Mouse (Mus musculus): ENCODE data around the gene Soga1. TPM values are rescaled to one million over a fixed set of nuclear protein-coding genes. Genes with fewer than 3 reads are reported as not detected.

Gene Soga1
- polyA plus RNA-seq, 1 experiment from 2014 or later = 3.4 TPM

- H3K9me3 ChIP-seq (replicated peaks) = no peaks in the 10 kb centered on the region
- H3K36me3 ChIP-seq = peaks cover 36% of the 10 kb centered on the region
- no peak for ATAC-seq
These were observed 32.1 kb downstream of the Soga1 start for GRCm38 (mm10) chr2:157046956-157047355.

DNA sequence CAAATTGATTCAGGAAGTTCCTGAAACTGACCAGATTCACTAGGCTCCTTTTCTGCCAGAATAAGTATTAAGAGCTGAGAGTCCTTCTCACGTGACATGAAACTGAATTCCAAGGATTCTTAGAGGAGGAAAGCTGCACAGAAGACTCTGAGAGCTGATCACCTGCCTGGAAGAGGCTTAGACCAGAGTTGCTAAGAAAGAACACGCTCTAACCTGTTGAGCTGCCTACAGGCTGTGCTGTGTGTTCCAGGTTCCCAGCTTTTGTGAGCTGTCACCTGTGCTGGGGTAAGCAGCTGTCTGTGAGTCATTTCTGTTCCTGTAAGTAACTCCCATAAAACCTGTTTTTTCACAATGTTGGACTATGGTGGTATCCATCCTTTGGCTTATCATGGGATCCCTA is 33.1 kb downstream of the Soga1 start:
- H3K36me3 ChIP-seq = peaks cover 35% of the 10 kb centered on the region

More at GRCm38 (mm10) chr2:157046956-157047355, 32.1 kb downstream of the Soga1 start:
- 60% methylated on average over 5 of the region's 5 CpGs for WGBS (ENCODE audit: insufficient replicate concordance)
- Histone ChIP-seq H3K27me3 (replicated peaks) (no peaks in the 10 kb centered on the region), H3K4me3 (no peak overlapping the region), H3K4me1 (no peaks in the 10 kb centered on the region), H3K9ac (no peak overlapping the region), H3K4me2 (no peak overlapping the region), H3K27ac (no peak overlapping the region)

DNA sequence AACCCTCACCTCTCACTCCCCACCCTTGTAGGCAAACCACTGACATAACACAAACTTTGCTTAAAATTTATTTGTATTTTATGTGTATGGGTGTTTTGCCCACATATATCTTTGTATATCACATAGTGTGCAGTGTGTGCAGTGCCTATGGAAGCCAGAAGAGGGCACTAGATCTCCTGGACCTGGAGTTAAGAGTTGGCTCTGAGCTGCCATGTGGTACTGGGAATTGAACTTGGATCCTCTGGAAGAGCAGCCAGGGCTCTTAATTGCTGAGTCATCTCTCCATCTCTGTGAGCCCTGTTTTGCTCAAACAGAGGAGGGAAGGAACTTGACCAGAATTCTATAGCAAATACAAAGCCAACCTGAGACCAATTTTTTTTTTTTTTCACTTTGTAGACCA is 35.1 kb downstream of the Soga1 start:
- Histone ChIP-seq H3K36me3 (peaks cover 54% of the 10 kb centered on the region), H3K4me2 (no peak overlapping the region), H3K4me1 (no peaks in the 10 kb centered on the region), H3K27ac (no peak overlapping the region), H3K4me3 (no peak overlapping the region), H3K9ac (no peak overlapping the region), H3K9me3 (replicated peaks) (no peaks in the 10 kb centered on the region), H3K27me3 (replicated peaks) (no peaks in the 10 kb centered on the region)
- ATAC-seq = no peak

More for the DNA sequence above, 33.1 kb downstream of the Soga1 start:
- H3K9ac ChIP-seq = no peak overlapping the region
- ATAC-seq = no peak
- H3K4me1 ChIP-seq = no peaks in the 10 kb centered on the region
- no peaks in the 10 kb centered on the region for H3K27me3 ChIP-seq (replicated peaks)
- no peaks in the 10 kb centered on the region for H3K9me3 ChIP-seq (replicated peaks)
- 77% methylated on average over 2 of the region's 2 CpGs for WGBS (ENCODE audit: insufficient replicate concordance)
- no peak overlapping the region for H3K4me3 ChIP-seq
- H3K4me2 ChIP-seq = no peak overlapping the region
- H3K27ac ChIP-seq = no peak overlapping the region

DNA sequence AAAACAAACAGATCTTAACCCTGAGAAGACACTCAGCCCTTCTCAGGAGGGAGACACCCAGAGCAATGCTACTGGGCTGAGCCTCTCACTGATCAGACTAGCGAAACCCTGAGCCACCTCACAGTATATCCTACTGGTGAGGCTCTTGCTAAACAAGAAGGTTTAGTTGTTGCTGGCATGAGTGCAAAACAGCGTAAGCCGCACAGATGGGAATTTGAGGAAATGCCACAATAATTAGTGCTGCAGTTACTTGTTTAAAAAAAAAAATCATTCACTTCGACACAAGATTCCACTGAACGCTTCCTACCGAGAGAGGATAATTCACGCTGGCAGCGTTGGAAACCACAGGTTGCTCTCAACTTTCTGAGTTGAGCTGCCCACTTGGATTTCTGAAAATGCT is 35.5 kb downstream of the Soga1 start:
- Histone ChIP-seq H3K27ac (no peak overlapping the region), H3K27me3 (replicated peaks) (no peaks in the 10 kb centered on the region), H3K36me3 (peaks cover 50% of the 10 kb centered on the region), H3K9me3 (replicated peaks) (no peaks in the 10 kb centered on the region), H3K4me2 (no peak overlapping the region), H3K4me3 (no peak overlapping the region), H3K9ac (no peak overlapping the region), H3K4me1 (no peaks in the 10 kb centered on the region)
- WGBS (ENCODE audit: insufficient replicate concordance) = 86% methylated on average over 8 of the region's 8 CpGs
- no peak for ATAC-seq

DNA sequence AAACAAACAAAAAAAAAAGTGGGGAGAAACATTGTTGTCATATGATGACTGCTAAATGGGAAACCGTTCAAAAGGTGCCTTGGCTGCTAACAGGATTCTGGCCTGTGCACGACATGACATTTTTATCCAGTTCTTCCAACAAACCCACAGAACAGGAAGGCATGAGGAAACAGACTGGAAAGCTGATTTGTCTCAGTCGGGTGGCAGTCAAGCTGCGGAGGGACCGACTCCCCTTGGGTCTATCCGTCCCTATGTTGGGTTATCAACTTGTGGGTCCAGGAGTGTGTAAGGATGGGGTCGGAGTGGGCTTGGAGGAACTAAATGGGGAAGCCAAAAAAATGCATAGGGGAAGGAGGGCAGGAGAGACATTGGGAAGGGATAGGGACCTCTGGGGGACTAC is 37.6 kb downstream of the Soga1 start:
- no peak overlapping the region for H3K27ac ChIP-seq
- no peaks in the 10 kb centered on the region for H3K9me3 ChIP-seq (replicated peaks)
- H3K4me3 ChIP-seq = no peak overlapping the region
- ATAC-seq = no peak
- 34% methylated on average over 7 of the region's 7 CpGs for WGBS (ENCODE audit: insufficient replicate concordance)
- no peak overlapping the region for H3K4me2 ChIP-seq
- H3K4me1 ChIP-seq = no peaks in the 10 kb centered on the region
- H3K27me3 ChIP-seq (replicated peaks) = no peaks in the 10 kb centered on the region
- H3K9ac ChIP-seq = no peak overlapping the region
- peaks cover 55% of the 10 kb centered on the region for H3K36me3 ChIP-seq

GRCm38 (mm10) chr2:157040649-157041046 is 38.4 kb downstream of the Soga1 start:
- H3K9ac ChIP-seq = no peak overlapping the region
- no peaks in the 10 kb centered on the region for H3K9me3 ChIP-seq (replicated peaks)
- H3K27me3 ChIP-seq (replicated peaks) = no peaks in the 10 kb centered on the region
- WGBS (ENCODE audit: insufficient replicate concordance) = 83% methylated on average over 17 of the region's 17 CpGs
- no peak for ATAC-seq
- no peak overlapping the region for H3K4me3 ChIP-seq
- H3K4me1 ChIP-seq = no peaks in the 10 kb centered on the region
- H3K4me2 ChIP-seq = no peak overlapping the region
- peaks cover 47% of the 10 kb centered on the region for H3K36me3 ChIP-seq
- no peak overlapping the region for H3K27ac ChIP-seq

- Histone ChIP-seq H3K4me3 (no peak overlapping the region), H3K27me3 (replicated peaks) (no peaks in the 10 kb centered on the region), H3K36me3 (peaks cover 41% of the 10 kb centered on the region), H3K27ac (no peak overlapping the region), H3K4me2 (no peak overlapping the region), H3K9ac (no peak overlapping the region), H3K4me1 (no peaks in the 10 kb centered on the region), H3K9me3 (replicated peaks) (no peaks in the 10 kb centered on the region)
- WGBS (ENCODE audit: insufficient replicate concordance) = 90% methylated on average over 48 of the region's 50 CpGs
- no peak for ATAC-seq
These were observed 39.0 kb downstream of the Soga1 start for GRCm38 (mm10) chr2:157039900-157040648.

DNA sequence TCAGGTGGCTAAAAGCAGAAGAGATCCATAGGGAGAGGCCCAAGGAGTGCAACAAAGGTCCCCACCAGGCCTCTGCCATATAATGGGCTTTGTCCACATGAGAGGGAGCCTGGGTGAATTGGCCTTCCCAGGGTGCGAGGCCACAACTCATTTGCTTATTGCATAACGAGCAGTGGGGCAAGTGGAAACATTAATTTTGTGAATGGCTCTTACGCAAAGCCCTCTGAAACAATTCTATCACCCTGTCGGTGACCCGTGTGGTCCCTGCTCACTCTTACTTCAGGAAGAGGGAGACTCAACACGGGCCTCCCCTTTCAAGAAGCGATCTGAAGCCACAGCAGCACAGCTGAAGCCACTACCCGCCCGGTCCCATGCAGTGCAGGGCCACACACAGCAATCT is 41.8 kb downstream of the Soga1 start:
- no peak overlapping the region for H3K4me3 ChIP-seq
- ATAC-seq = no peak
- no peak overlapping the region for H3K27ac ChIP-seq
- H3K4me2 ChIP-seq = no peak overlapping the region
- 72% methylated on average over 9 of the region's 9 CpGs for WGBS (ENCODE audit: insufficient replicate concordance)
- H3K9ac ChIP-seq = no peak overlapping the region
- H3K9me3 ChIP-seq (replicated peaks) = no peaks in the 10 kb centered on the region
- H3K4me1 ChIP-seq = no peaks in the 10 kb centered on the region
- no peaks in the 10 kb centered on the region for H3K27me3 ChIP-seq (replicated peaks)
- peaks cover 41% of the 10 kb centered on the region for H3K36me3 ChIP-seq

DNA sequence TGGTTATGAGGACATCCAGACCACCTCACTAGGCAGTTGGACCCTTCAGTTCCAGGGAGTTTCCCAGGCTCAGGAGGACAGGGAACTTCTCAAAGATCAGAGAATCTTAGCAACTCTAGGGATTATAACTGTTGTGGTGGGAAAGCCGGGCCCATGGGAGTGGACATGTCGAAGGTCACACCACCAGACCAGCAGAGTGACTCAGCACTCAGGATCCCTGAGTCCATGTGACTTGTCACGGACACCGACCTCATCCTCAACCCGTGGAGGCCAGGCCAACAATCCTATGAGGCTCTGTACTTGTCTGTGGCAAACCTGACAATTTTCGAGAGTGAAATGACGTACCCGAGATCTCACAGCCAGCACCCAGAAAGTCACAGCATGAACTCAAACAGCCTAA is 42.7 kb downstream of the Soga1 start:
- H3K36me3 ChIP-seq = peaks cover 39% of the 10 kb centered on the region
- H3K9ac ChIP-seq = no peak overlapping the region
- H3K4me3 ChIP-seq = no peak overlapping the region
- no peaks in the 10 kb centered on the region for H3K4me1 ChIP-seq
- H3K27ac ChIP-seq = no peak overlapping the region
- WGBS (ENCODE audit: insufficient replicate concordance) = 77% methylated on average over 8 of the region's 8 CpGs
- ATAC-seq = no peak
- H3K4me2 ChIP-seq = no peak overlapping the region
- H3K9me3 ChIP-seq (replicated peaks) = no peaks in the 10 kb centered on the region
- H3K27me3 ChIP-seq (replicated peaks) = no peaks in the 10 kb centered on the region

DNA sequence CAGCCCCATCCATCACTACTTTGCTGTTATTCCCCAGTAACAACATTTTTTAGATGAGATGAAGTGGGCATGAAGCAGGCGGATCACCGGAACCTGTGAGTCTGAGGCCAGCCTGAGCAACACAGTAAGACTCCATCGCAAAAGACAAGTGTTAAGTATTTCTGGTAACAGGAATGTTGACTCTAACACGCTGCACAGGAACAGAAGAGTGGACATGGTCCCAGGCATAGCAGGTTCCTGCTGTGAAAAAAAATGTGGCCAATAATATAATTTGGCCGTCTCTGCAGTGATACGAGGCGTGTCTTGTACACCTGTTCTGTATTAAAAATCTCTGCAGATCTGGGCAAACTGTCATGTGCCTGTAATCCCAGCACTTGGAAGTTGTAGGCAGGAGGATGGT is 43.7 kb downstream of the Soga1 start:
- Histone ChIP-seq H3K9ac (no peak overlapping the region), H3K27ac (no peak overlapping the region), H3K4me2 (no peak overlapping the region), H3K9me3 (replicated peaks) (no peaks in the 10 kb centered on the region), H3K4me1 (peaks cover 8% of the 10 kb centered on the region; the same call in 1 of the 2 replicates), H3K27me3 (replicated peaks) (no peaks in the 10 kb centered on the region), H3K36me3 (peaks cover 35% of the 10 kb centered on the region), H3K4me3 (no peak overlapping the region)
- 87% methylated on average over 7 of the region's 7 CpGs for WGBS (ENCODE audit: insufficient replicate concordance)
- no peak for ATAC-seq

GRCm38 (mm10) chr2:157030804-157031203 is 48.2 kb downstream of the Soga1 start:
- H3K4me3 ChIP-seq = no peak overlapping the region
- peaks cover 48% of the 10 kb centered on the region for H3K4me1 ChIP-seq
- ATAC-seq = peak; percentile 24; the same call in 1 of the 2 replicates
- peaks cover 59% of the 10 kb centered on the region for H3K36me3 ChIP-seq
- H3K27me3 ChIP-seq (replicated peaks) = no peaks in the 10 kb centered on the region
- no peak overlapping the region for H3K27ac ChIP-seq
- no peaks in the 10 kb centered on the region for H3K9me3 ChIP-seq (replicated peaks)
- H3K9ac ChIP-seq = no peak overlapping the region
- WGBS (ENCODE audit: insufficient replicate concordance) = 35% methylated on average over 9 of the region's 9 CpGs
- H3K4me2 ChIP-seq = no peak overlapping the region

DNA sequence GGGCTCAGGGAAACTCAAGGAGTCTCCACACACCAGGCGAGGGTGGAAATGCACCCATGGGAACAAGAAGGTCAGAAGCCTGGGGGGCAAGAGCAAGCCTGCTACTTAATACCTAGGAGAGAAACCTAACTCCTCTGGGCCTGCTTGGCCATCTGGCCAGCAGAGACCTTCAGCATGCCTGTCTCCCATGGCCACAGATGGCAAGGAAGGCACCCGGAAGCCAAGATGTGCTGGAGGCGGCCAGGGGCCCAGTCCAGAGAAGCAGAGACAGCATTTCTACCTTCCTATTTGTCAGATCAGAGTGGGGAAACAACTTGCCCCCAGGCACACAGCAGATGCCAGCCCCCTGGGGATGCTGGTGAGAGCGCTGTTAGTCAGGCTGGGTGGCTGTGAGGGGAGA is 50.8 kb downstream of the Soga1 start:
- peaks cover 84% of the 10 kb centered on the region for H3K36me3 ChIP-seq

More for the DNA sequence above, 50.8 kb downstream of the Soga1 start:
- Histone ChIP-seq H3K4me3 (peak overlapping the region; percentile 62), H3K27ac (peak overlapping the region; percentile 94), H3K4me1 (peaks cover 57% of the 10 kb centered on the region), H3K9ac (peak overlapping the region; percentile 75), H3K27me3 (replicated peaks) (no peaks in the 10 kb centered on the region), H3K9me3 (replicated peaks) (peaks cover 9% of the 10 kb centered on the region), H3K4me2 (peak overlapping the region; percentile 87)
- WGBS (ENCODE audit: insufficient replicate concordance) = 70% methylated on average over 4 of the region's 4 CpGs
- no peak for ATAC-seq

Data from liver, embryonic 12.5 days (tissue).